Mouse (Mus musculus): ENCODE data around the gene Olfr279.

GRCm38 (mm10) chr15:98535921-98536320, 43.7 kb downstream of the Olfr279 start:
- TF ChIP-seq CTCF (IDR thresholded peaks at IDR 0.05) (no peak), EP300 (IDR thresholded peaks at IDR 0.05) (no peak)

All from lung, postnatal 0 days (tissue).